Mouse (Mus musculus): ENCODE results near the gene Gp2. TPM values are rescaled to one million over a fixed set of nuclear protein-coding genes. Genes with fewer than 3 reads are reported as not detected.
A peak's percentile ranks its signal among the peaks of the same experiment; 100 is the strongest.

The Gp2 gene
- polyA plus RNA-seq (2015; fragmentation: Nextera tagmentation; extraction: Ambion mirVana): not detected in 2 replicates

- no peaks in the 10 kb centered on the region for H3K9me3 ChIP-seq (replicated peaks)
- H3K36me3 ChIP-seq: no peaks in the 10 kb centered on the region
- H3K4me1 ChIP-seq: no peaks in the 10 kb centered on the region
- ATAC-seq (ENCODE audit: insufficient number of reproducible peaks, low FRiP score, low TSS enrichment, low read depth): no peak
- no peaks in the 10 kb centered on the region for H3K27me3 ChIP-seq
- no peak within 1 kb of the TSS for H3K27ac ChIP-seq (replicated peaks)
- WGBS: 90% methylated on average over 6 of the region's 6 CpGs
- H3K4me2 ChIP-seq (replicated peaks): no peak within 1 kb of the TSS
- no peak within 1 kb of the TSS for H3K4me3 ChIP-seq (replicated peaks)
- no peak within 1 kb of the TSS for H3K9ac ChIP-seq
These were observed at the start of gene Gp2 for GRCm38 (mm10) chr7:119459185-119459584. Gene Gp2 (minus strand): TSS chr7:119459285.

GRCm38 (mm10) chr7:119490041-119490780, 31.1 kb upstream of the Gp2 start:
- H3K27ac ChIP-seq (replicated peaks): no peak overlapping the region
- H3K27me3 ChIP-seq: no peaks in the 10 kb centered on the region
- no peaks in the 10 kb centered on the region for H3K4me1 ChIP-seq
- no peak for ATAC-seq (ENCODE audit: insufficient number of reproducible peaks, low FRiP score, low TSS enrichment, low read depth)
- WGBS: 77% methylated on average over 4 of the region's 4 CpGs
- H3K36me3 ChIP-seq: no peaks in the 10 kb centered on the region
- H3K9ac ChIP-seq: no peak overlapping the region
- H3K9me3 ChIP-seq (replicated peaks): no peaks in the 10 kb centered on the region
- H3K4me3 ChIP-seq (replicated peaks): no peak overlapping the region
- no peak overlapping the region for H3K4me2 ChIP-seq (replicated peaks)

DNA sequence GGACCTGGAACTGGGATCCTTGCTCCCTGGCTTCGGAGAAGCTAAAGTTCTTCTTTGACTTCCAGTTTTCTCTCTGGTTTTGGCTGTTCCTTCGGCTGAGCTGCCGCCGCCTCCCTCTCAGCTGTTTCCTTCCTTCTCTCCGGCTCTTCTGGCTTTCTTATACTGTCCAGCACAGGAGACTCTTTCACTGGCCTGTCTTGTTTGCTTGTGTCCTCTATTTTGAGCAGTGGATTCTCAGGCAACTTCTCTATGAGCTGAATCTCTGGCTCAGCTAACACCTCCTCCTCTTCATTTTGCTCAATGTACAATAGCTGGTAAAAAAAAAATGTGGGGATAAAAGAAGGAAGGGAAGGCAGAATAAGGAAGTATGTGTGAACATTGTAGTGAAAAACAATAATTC, 27.6 kb upstream of the Gp2 start:
- Histone ChIP-seq H3K36me3 (no peaks in the 10 kb centered on the region), H3K9ac (no peak overlapping the region), H3K27ac (replicated peaks) (no peak overlapping the region), H3K4me1 (no peaks in the 10 kb centered on the region), H3K4me2 (replicated peaks) (no peak overlapping the region), H3K4me3 (replicated peaks) (no peak overlapping the region), H3K9me3 (replicated peaks) (no peaks in the 10 kb centered on the region), H3K27me3 (no peaks in the 10 kb centered on the region)
- 78% methylated on average over 5 of the region's 5 CpGs for WGBS
- ATAC-seq (ENCODE audit: insufficient number of reproducible peaks, low FRiP score, low TSS enrichment, low read depth): no peak

GRCm38 (mm10) chr7:119484154-119484553, 25.1 kb upstream of the Gp2 start:
- no peak overlapping the region for H3K9ac ChIP-seq
- no peaks in the 10 kb centered on the region for H3K4me1 ChIP-seq
- H3K36me3 ChIP-seq: no peaks in the 10 kb centered on the region
- no peak overlapping the region for H3K4me2 ChIP-seq (replicated peaks)
- H3K27me3 ChIP-seq: no peaks in the 10 kb centered on the region
- H3K9me3 ChIP-seq (replicated peaks): no peaks in the 10 kb centered on the region
- H3K4me3 ChIP-seq (replicated peaks): no peak overlapping the region
- ATAC-seq (ENCODE audit: insufficient number of reproducible peaks, low FRiP score, low TSS enrichment, low read depth): no peak
- 59% methylated on average over 4 of the region's 4 CpGs for WGBS
- H3K27ac ChIP-seq (replicated peaks): no peak overlapping the region

DNA sequence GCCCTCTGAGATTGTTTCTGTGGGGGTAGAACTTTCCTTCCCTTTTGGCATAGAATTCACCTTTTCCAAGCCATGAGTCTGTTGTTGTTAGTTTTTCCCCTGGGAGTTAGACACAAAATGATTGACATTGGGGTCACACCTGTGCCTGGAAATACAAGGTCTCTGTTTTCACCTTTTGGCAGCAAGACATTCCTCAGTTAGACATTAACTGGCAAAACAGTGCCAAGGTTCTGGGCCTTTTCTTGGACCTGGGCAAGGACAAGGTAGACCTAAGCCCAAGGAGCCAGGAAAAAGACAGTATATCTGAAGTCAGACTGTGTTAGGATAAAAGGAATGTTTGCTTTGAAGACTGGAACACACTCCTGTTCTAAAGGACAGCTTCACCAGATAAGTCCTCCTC, 20.2 kb upstream of the Gp2 start, which contains the start of gene Umod:
Umod (minus strand) TSS at position 27 of the 400 bp plus-strand sequence.
- Histone ChIP-seq H3K27ac (replicated peaks) (no peak within 1 kb of the TSS), H3K4me2 (replicated peaks) (no peak within 1 kb of the TSS), H3K4me1 (no peaks in the 10 kb centered on the region), H3K36me3 (no peaks in the 10 kb centered on the region), H3K9me3 (replicated peaks) (no peaks in the 10 kb centered on the region), H3K27me3 (no peaks in the 10 kb centered on the region), H3K4me3 (replicated peaks) (no peak within 1 kb of the TSS), H3K9ac (no peak within 1 kb of the TSS)
- no peak for ATAC-seq (ENCODE audit: insufficient number of reproducible peaks, low FRiP score, low TSS enrichment, low read depth)

GRCm38 (mm10) chr7:119476500-119477389, 17.7 kb upstream of the Gp2 start:
- H3K9me3 ChIP-seq (replicated peaks): no peaks in the 10 kb centered on the region
- H3K9ac ChIP-seq: no peak overlapping the region
- ATAC-seq (ENCODE audit: insufficient number of reproducible peaks, low FRiP score, low TSS enrichment, low read depth): peak; percentile 51
- H3K4me2 ChIP-seq (replicated peaks): no peak overlapping the region
- no peaks in the 10 kb centered on the region for H3K36me3 ChIP-seq
- H3K27ac ChIP-seq (replicated peaks): no peak overlapping the region
- no peak overlapping the region for H3K4me3 ChIP-seq (replicated peaks)
- WGBS: 73% methylated on average over 33 of the region's 33 CpGs
- no peaks in the 10 kb centered on the region for H3K4me1 ChIP-seq
- no peaks in the 10 kb centered on the region for H3K27me3 ChIP-seq

DNA sequence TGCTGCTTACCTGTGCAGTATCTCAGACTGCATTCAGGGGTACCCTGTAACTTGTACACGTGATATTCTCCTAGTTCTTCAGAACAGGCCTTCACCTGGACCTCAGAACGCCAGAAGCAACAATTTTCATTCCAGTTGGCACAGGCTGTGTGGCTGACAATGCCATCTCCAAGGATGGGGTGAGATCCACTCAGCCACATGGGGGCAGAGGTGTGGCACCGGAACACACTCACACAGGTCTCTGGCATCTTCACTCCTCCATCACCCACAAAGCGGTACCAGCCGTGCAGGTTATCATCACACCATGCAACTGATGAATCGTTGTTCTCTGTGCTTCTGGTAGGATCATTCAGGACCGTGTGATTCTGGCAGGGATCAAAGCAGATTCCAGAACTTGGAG, 4.9 kb downstream of the Gp2 start:
- ATAC-seq (ENCODE audit: insufficient number of reproducible peaks, low FRiP score, low TSS enrichment, low read depth): no peak
- Histone ChIP-seq H3K36me3 (no peaks in the 10 kb centered on the region), H3K4me2 (replicated peaks) (no peak overlapping the region), H3K4me3 (replicated peaks) (no peak overlapping the region), H3K27me3 (no peaks in the 10 kb centered on the region), H3K9ac (no peak overlapping the region), H3K27ac (replicated peaks) (no peak overlapping the region), H3K4me1 (no peaks in the 10 kb centered on the region), H3K9me3 (replicated peaks) (no peaks in the 10 kb centered on the region)
- 78% methylated on average over 7 of the region's 7 CpGs for WGBS

- H3K36me3 ChIP-seq: no peaks in the 10 kb centered on the region
- H3K9me3 ChIP-seq (replicated peaks): no peaks in the 10 kb centered on the region
- no peaks in the 10 kb centered on the region for H3K27me3 ChIP-seq
- no peaks in the 10 kb centered on the region for H3K4me1 ChIP-seq
- no peak overlapping the region for H3K9ac ChIP-seq
- no peak overlapping the region for H3K4me2 ChIP-seq (replicated peaks)
- H3K27ac ChIP-seq (replicated peaks): no peak overlapping the region
- ATAC-seq (ENCODE audit: insufficient number of reproducible peaks, low FRiP score, low TSS enrichment, low read depth): no peak
- no peak overlapping the region for H3K4me3 ChIP-seq (replicated peaks)
- WGBS: 63% methylated on average over 4 of the region's 4 CpGs
These were observed 15.2 kb downstream of the Gp2 start for GRCm38 (mm10) chr7:119443849-119444248.

GRCm38 (mm10) chr7:119441938-119442337, 17.1 kb downstream of the Gp2 start:
- no peak overlapping the region for H3K4me3 ChIP-seq (replicated peaks)
- H3K36me3 ChIP-seq: no peaks in the 10 kb centered on the region
- no peaks in the 10 kb centered on the region for H3K4me1 ChIP-seq
- WGBS: 74% methylated on average over 1 of the region's 1 CpGs
- no peak overlapping the region for H3K4me2 ChIP-seq (replicated peaks)
- no peak overlapping the region for H3K27ac ChIP-seq (replicated peaks)
- H3K9ac ChIP-seq: no peak overlapping the region
- H3K27me3 ChIP-seq: no peaks in the 10 kb centered on the region
- no peak for ATAC-seq (ENCODE audit: insufficient number of reproducible peaks, low FRiP score, low TSS enrichment, low read depth)
- H3K9me3 ChIP-seq (replicated peaks): no peaks in the 10 kb centered on the region

DNA sequence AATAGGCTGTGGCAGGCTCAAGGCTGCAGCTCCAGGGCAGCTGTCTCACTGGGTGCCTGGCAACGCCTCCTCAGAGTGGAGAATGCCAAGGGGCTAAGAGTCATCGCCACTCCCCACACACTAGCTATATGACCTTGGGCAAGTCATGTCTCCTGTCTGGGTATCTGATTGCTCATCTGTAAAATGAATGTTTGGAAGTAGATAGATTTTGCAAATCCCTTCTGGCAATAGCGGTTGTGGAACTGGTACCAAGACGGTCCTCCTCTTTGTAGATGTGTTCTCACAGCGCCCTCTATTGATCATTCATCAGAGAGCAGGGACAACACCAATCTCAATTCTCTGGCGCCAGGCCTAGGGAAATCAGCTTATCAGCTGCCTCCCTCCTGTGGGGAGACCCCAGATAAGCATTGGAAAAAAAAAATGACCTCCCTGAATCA, 31.9 kb downstream of the Gp2 start:
- H3K27me3 ChIP-seq: no peaks in the 10 kb centered on the region
- 16% methylated on average over 6 of the region's 6 CpGs for WGBS
- no peak overlapping the region for H3K4me3 ChIP-seq (replicated peaks)

GRCm38 (mm10) chr7:119420730-119421129, 38.4 kb downstream of the Gp2 start:
- ATAC-seq (ENCODE audit: insufficient number of reproducible peaks, low FRiP score, low TSS enrichment, low read depth): no peak
- Histone ChIP-seq H3K9ac (no peak overlapping the region), H3K4me2 (replicated peaks) (no peak overlapping the region), H3K4me3 (replicated peaks) (no peak overlapping the region), H3K36me3 (no peaks in the 10 kb centered on the region), H3K4me1 (no peaks in the 10 kb centered on the region), H3K27ac (replicated peaks) (no peak overlapping the region), H3K9me3 (replicated peaks) (no peaks in the 10 kb centered on the region), H3K27me3 (no peaks in the 10 kb centered on the region)
- WGBS: 21% methylated on average over 2 of the region's 2 CpGs

More for the DNA sequence above, 31.9 kb downstream of the Gp2 start:
- Histone ChIP-seq H3K27ac (replicated peaks) (no peak overlapping the region), H3K9me3 (replicated peaks) (no peaks in the 10 kb centered on the region), H3K4me1 (no peaks in the 10 kb centered on the region), H3K36me3 (no peaks in the 10 kb centered on the region), H3K4me2 (replicated peaks) (no peak overlapping the region), H3K9ac (no peak overlapping the region)
- ATAC-seq (ENCODE audit: insufficient number of reproducible peaks, low FRiP score, low TSS enrichment, low read depth): no peak

Data from embryonic facial prominence, embryonic 15.5 days (tissue).